Mouse (Mus musculus): ENCODE results near the gene Rgs17.

DNA sequence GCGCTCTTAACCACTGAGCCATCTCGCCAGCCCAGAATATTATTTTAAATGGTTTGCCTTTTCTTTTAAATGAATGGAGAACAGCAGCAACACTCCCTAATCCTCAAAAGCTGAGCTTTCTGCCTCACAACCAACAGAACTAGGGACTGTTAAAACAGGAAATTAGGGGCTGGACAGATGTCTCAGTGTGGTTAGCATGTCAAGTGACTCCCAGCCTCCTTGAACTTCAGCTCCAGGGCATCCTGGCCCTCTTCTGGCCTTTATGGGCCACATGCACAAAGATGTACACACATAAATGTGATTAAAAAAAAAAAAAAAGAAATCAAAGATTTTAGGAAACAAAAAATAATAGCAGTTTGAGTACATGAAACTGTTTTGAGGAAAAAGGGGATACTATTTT is 106.2 kb downstream of the Rgs17 start:
- no peak for TF ChIP-seq CTCF (IDR thresholded peaks at IDR 0.05; ENCODE audit: low read depth)
- no peak for TF ChIP-seq EP300 (IDR thresholded peaks at IDR 0.05; ENCODE audit: low read depth)

All from liver, embryonic 14.5 days (tissue).